ENCODE assay signal across 9 mouse cellular contexts in genomic region chr11:109221209-109222007, GRCm38 (mm10).
DNase-seq lines count a peak whose midpoint lies in the region; ATAC-seq and TF ChIP-seq lines count a peak whose summit lies in the region.
"Had no signal": no experiment of that assay in that cellular context is flagged by ENCODE, and none has a peak within 500 bp of the region (broad histone marks: within the 10 kb centered on the region; RNA-seq: fewer than 3 reads in every experiment).

No protein-coding gene starts in this region.

- no peak for TF ChIP-seq EP300 in ES-Bruce4 (IDR thresholded peaks at IDR 0.05; ENCODE audit: insufficient read depth, low read depth, low read length)

- no peaks in the 10 kb centered on the region for H3K27me3 ChIP-seq in forebrain, embryonic 11.5 days (ENCODE audit: control insufficient read depth, insufficient read depth, low read length)
- peaks cover 8% of the 10 kb centered on the region; the same call in 1 of the 2 replicates for H3K27me3 ChIP-seq in forebrain, embryonic 12.5 days
- no peaks in the 10 kb centered on the region for H3K27me3 ChIP-seq in ES-Bruce4 (ENCODE audit: control insufficient read depth, insufficient read depth, low read length, poor library complexity, severe bottlenecking)
- no peaks in the 10 kb centered on the region for H3K27me3 ChIP-seq in lung, embryonic 15.5 days
- H3K27me3 ChIP-seq: limb, embryonic 12.5 days had no signal

- DNase-seq in forebrain, embryonic 11.5 days (ENCODE audit: low spot score) = no peak
- no peak for DNase-seq in left cerebral cortex, adult 2 months (ENCODE audit: extremely low spot score in 1 of 2, low spot score in 2 of 2)
- DNase-seq in left cerebral cortex, postnatal 4 days = no peak
- no peak for DNase-seq in B cell, adult 2 months
- no peak for DNase-seq in cerebellum, adult 11-12 months

- intact Hi-C loops in left cerebral cortex, adult 2 months (cut with DNase I) = no loop called here
- intact Hi-C loops in left cerebral cortex, postnatal 4 days (cut with DNase I) = no loop called here

- no peak overlapping the region for H3K4me2 ChIP-seq in forebrain, embryonic 11.5 days (ENCODE audit: low read depth, low read length, severe bottlenecking)
- no peak overlapping the region for H3K4me2 ChIP-seq in forebrain, embryonic 12.5 days
- H3K4me2 ChIP-seq in lung, embryonic 15.5 days = no peak overlapping the region
- H3K4me2 ChIP-seq: limb, embryonic 12.5 days had no signal

- WGBS in forebrain, embryonic 11.5 days = 46% methylated on average over 4 of the region's 4 CpGs
- WGBS in forebrain, embryonic 12.5 days = 44% methylated on average over 4 of the region's 4 CpGs
- 38% methylated on average over 4 of the region's 4 CpGs for WGBS in lung, embryonic 15.5 days

- H3K27ac ChIP-seq in forebrain, embryonic 11.5 days (ENCODE audit: low read depth, low read length) = no peak overlapping the region
- no peak overlapping the region for H3K27ac ChIP-seq in forebrain, embryonic 12.5 days
- no peak overlapping the region for H3K27ac ChIP-seq in left cerebral cortex, adult 2 months
- no peak overlapping the region for H3K27ac ChIP-seq in ES-Bruce4 (ENCODE audit: insufficient read depth, low read length)
- H3K27ac ChIP-seq in lung, embryonic 15.5 days = no peak overlapping the region
- H3K27ac ChIP-seq: limb, embryonic 12.5 days had no signal

- H3K9ac ChIP-seq in forebrain, embryonic 11.5 days (ENCODE audit: low read length) = no peak overlapping the region
- H3K9ac ChIP-seq in forebrain, embryonic 12.5 days = no peak overlapping the region
- H3K9ac ChIP-seq in ES-Bruce4 (ENCODE audit: low read depth, poor library complexity, severe bottlenecking) = no peak overlapping the region
- H3K9ac ChIP-seq in lung, embryonic 15.5 days = no peak overlapping the region
- H3K9ac ChIP-seq: limb, embryonic 12.5 days had no signal

- H3K4me1 ChIP-seq in forebrain, embryonic 11.5 days (replicated peaks; ENCODE audit: control insufficient read depth, insufficient read depth, low read length) = no peaks in the 10 kb centered on the region; the same call in 1 of the 2 replicates
- H3K4me1 ChIP-seq in forebrain, embryonic 12.5 days = peaks cover 18% of the 10 kb centered on the region
- no peaks in the 10 kb centered on the region for H3K4me1 ChIP-seq in ES-Bruce4 (ENCODE audit: control insufficient read depth, insufficient read depth, low read length)
- H3K4me1 ChIP-seq in lung, embryonic 15.5 days = no peaks in the 10 kb centered on the region

- 0 out of 2 replicates have a peak, but pooled peaks have one; percentile 21 for ATAC-seq in forebrain, embryonic 11.5 days (replicated peaks; ENCODE audit: low FRiP score)
- no peak for ATAC-seq in forebrain, embryonic 12.5 days (ENCODE audit: low FRiP score)
- peak; percentile 71; the same call in 1 of the 2 replicates for ATAC-seq in lung, embryonic 15.5 days (ENCODE audit: borderline replicate concordance, extremely low read depth, low FRiP score, low TSS enrichment)

- no peaks in the 10 kb centered on the region for H3K9me3 ChIP-seq in forebrain, embryonic 11.5 days (ENCODE audit: control insufficient read depth, low read length)
- no peaks in the 10 kb centered on the region for H3K9me3 ChIP-seq in forebrain, embryonic 12.5 days
- H3K9me3 ChIP-seq in ES-Bruce4 (replicated peaks; ENCODE audit: control insufficient read depth, insufficient read depth, low read length, poor library complexity, severe bottlenecking) = no peaks in the 10 kb centered on the region
- no peaks in the 10 kb centered on the region for H3K9me3 ChIP-seq in lung, embryonic 15.5 days
- H3K9me3 ChIP-seq: limb, embryonic 12.5 days had no signal

- H3K4me3 ChIP-seq in forebrain, embryonic 11.5 days (ENCODE audit: low read depth, low read length) = no peak overlapping the region
- no peak overlapping the region for H3K4me3 ChIP-seq in forebrain, embryonic 12.5 days (replicated peaks)
- no peak overlapping the region for H3K4me3 ChIP-seq in left cerebral cortex, adult 2 months
- no peak overlapping the region for H3K4me3 ChIP-seq in ES-Bruce4 (ENCODE audit: low read depth, low read length)
- no peak overlapping the region for H3K4me3 ChIP-seq in lung, embryonic 15.5 days
- H3K4me3 ChIP-seq: limb, embryonic 12.5 days had no signal

- no peak for TF ChIP-seq POLR2A in ES-Bruce4 (IDR thresholded peaks at IDR 0.05; ENCODE audit: insufficient read depth, low read length)

- no peaks in the 10 kb centered on the region for H3K36me3 ChIP-seq in forebrain, embryonic 11.5 days (ENCODE audit: control insufficient read depth, insufficient read depth, low read length)
- H3K36me3 ChIP-seq in forebrain, embryonic 12.5 days (replicated peaks) = no peaks in the 10 kb centered on the region
- H3K36me3 ChIP-seq in ES-Bruce4 (ENCODE audit: control insufficient read depth, insufficient read depth, low read length, poor library complexity, severe bottlenecking) = no peaks in the 10 kb centered on the region
- no peaks in the 10 kb centered on the region for H3K36me3 ChIP-seq in lung, embryonic 15.5 days
- H3K36me3 ChIP-seq: limb, embryonic 12.5 days had no signal

- peak; percentile 59 for TF ChIP-seq CTCF in left cerebral cortex, adult 2 months (IDR thresholded peaks at IDR 0.05)
- peak; percentile 13 for TF ChIP-seq CTCF in ES-Bruce4 (IDR thresholded peaks at IDR 0.05; ENCODE audit: low read depth, low read length)
